Mouse (Mus musculus) cerebellum, adult 2 months (tissue): ENCODE measurements at regions not wholly inside any gene's neighbourhood (a gene's known extent, or its start where the extent isn't known, plus 50 kb on each side); places are given as distances from the start of the nearest gene placed in this dataset.

Experiments used
- CTCF ChIP-seq: fragments of 200-500 bp; IDR thresholded peaks from 2 replicates; pipeline ENCODE4 v1.5.1; 2011; ENCODE audit warnings: low read depth, mild to moderate bottlenecking, control low read depth, low read length, moderate library complexity, borderline replicate concordance; ENCODE audit not compliant: insufficient read depth
- POLR2A ChIP-seq: fragments of 200-500 bp; IDR thresholded peaks from 2 replicates; pipeline ENCODE4 v1.6.1; 2011; ENCODE audit warnings: low read length, control low read depth, borderline replicate concordance; ENCODE audit not compliant: insufficient read depth

DNA sequence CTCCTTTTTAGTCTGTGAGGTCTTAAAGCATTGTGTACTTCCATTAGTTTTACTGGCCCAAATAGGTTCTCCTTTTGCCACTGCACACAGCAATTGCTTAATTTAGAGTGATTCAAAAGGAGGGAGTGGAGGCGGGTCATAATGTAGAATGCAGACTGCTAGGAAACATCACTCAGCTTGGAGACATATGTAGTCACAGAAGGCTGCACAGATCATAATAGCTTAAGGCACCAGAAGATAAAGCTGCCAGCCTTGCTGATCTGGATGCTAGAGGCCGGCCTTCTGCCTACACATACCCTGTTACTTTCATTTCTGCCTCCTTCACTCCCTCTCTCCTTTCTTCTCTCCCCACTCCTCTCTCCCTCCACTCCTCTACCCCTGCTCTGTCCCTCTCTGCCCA, 508.2 kb downstream of the Gm16223 start:
- no peak for TF ChIP-seq CTCF
- no peak for TF ChIP-seq POLR2A
